Mouse (Mus musculus) WW6 (cell line): ENCODE data around the gene Fes.

ENCODE experiments used
- DNase-seq: peaks from one replicate; pipeline ENCODE4 v3.0.0-alpha.2; 2013; ENCODE audit warnings: low read depth, low spot score

The Fes gene

GRCm38 (mm10) chr7:80374280-80374679 is 13.5 kb downstream of the Fes start:
- no peak for DNase-seq

- no peak for DNase-seq
Observed at GRCm38 (mm10) chr7:80373850-80374249, 13.9 kb downstream of the Fes start.

GRCm38 (mm10) chr7:80373352-80373751 is 14.4 kb downstream of the Fes start:
- DNase-seq, result no peak

- DNase-seq, result no peak
Observed at GRCm38 (mm10) chr7:80372667-80373066, 15.1 kb downstream of the Fes start.

GRCm38 (mm10) chr7:80372166-80372565 is 15.6 kb downstream of the Fes start:
- DNase-seq, result no peak

DNA sequence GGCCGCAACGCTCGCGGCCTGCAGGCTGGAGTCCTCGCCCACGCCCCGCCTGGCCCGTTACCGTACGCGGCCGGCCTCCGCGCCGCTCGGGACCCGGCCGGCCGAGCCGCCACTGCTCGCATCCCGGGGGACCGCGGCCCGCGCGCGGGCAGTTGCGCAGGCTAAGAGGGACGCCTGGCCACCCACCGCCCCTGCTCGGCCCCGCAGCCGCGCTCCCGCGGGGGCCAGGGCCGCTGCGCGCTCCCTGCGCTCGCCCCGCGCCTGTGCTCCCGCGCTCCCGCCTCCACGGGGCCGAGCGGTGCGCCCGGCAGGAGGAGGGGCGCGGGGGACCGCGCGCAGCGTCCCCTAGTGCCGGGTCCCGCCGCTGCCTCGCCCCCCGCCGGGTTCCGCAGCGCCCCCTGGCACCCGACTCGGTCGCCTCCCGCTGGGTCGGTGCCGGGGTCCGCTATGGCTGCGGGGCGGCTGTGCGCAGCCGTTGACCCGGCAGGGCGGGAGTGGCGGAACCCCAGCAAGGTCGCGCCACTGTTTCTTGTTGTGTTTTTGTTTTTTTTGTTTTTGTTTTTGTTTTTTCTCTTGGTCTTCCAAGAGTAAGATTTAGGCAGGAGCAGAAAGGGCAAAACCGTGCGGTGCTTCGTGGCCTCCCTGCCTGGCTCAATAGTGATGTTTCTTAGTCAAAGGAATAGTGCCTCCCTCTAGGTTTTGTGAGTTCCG is 16.6 kb downstream of the Fes start, which contains the start of gene Man2a2:
Gene Man2a2 (minus strand): TSS at position 335 of the 711 bp plus-strand sequence.
- no peak for DNase-seq

- DNase-seq, result peak; percentile 79
Observed at GRCm38 (mm10) chr7:80370649-80371040, 17.1 kb downstream of the Fes start.

GRCm38 (mm10) chr7:80369967-80370431 is 17.7 kb downstream of the Fes start:
- no peak for DNase-seq

GRCm38 (mm10) chr7:80369461-80369860 is 18.3 kb downstream of the Fes start:
- DNase-seq, result no peak

DNA sequence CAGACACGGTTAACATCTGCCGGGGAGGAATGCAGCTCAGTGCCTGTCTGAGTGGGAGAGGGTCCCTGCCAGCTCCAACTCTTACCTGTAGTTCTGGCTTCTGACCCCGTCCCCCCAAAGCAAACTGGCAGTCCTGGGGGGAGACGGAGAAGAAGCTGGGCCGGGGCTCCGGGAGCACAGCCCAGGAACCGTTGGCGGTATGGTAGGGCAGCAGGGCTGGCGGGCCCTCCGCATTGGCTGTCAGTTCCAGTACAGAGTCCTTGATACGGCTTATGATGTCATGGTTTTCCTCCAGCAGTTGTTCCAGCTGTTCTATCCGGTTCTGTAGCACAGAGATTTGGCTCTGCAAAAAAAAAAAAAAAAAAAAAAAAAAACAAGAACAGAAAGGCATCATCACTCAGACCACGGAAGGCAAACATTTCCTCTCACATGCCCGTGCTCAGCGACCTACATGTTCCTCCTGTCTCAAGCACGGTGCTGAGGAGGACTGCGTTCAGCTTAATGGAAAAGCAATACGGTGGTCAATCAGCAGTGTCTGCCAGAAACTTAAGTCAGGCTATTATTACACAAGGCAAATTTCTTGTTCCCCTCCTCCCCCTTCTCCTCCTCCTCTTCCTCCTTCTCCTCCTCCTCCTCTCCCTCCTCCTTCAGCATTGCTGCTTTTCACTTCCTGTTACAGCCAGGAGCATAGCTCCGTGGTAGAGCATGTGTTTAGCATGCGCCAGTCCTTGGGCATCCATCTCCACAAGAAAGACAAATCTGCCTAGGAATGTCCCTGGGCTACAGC is 18.9 kb downstream of the Fes start:
- no peak for DNase-seq

- no peak for DNase-seq
Observed at GRCm38 (mm10) chr7:80368009-80368408, 19.7 kb downstream of the Fes start.

DNA sequence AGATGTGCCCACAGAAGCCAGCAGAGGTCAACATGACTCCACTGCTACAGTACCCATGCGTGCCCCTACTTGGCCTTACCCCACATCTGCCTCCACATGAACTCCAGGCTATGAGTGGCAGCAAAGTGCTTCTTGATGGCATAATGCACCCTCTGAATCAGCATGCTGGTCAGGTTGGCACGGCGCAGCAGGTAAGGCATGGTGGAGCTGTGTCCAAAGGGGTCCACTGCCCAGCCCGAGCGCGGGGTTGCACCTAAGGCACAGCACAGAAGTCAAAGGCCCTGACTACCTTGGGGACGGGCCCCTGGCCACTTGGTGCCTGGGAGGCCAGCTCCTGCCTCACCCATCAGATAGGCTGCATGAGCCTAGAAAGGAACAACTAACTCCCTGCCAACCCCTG is 20.5 kb downstream of the Fes start:
- no peak for DNase-seq

DNA sequence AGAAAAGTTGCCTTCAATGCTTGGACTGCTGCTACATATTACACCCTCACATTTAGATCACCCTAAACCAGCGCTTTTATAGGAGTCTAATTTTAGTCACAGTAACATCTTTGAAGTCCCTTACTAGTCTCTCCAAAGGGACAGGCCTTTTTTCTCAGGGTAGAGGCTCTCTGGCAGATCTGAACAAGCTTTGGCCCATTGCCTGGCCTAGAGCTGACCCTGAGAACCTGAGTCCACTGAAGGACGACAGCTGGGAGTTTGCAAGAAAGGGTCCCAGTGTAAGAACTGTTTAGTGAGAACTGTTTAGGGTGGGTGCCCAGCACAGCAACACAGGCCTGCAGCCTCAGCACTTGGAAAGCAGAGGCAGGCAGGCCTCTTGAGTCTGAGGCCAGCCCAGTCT is 22.0 kb downstream of the Fes start:
- DNase-seq, result no peak

- DNase-seq, result no peak
Observed at GRCm38 (mm10) chr7:80360435-80360834, 27.3 kb downstream of the Fes start.

- no peak for DNase-seq
Observed at GRCm38 (mm10) chr7:80358039-80358438, 29.7 kb downstream of the Fes start.

DNA sequence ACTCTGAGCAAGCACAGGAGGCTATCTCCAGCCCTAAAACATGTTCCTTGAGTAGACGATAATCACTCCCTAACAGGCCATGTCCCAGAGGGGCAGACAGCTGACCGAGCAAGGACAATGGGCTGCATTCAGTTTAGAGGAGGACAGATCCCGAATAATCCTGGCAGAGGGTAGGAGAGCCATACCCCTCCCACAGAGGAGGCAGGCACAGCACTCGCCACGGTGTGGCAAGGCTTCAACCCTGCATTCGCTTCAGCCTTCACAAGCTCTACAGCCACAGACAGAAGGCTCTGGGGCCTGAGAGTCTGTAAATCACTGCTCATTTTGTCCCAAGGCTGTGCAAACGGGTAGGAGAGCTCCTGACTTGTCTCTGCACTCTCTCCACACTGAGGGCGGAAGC is 30.6 kb downstream of the Fes start:
- DNase-seq, result no peak

DNA sequence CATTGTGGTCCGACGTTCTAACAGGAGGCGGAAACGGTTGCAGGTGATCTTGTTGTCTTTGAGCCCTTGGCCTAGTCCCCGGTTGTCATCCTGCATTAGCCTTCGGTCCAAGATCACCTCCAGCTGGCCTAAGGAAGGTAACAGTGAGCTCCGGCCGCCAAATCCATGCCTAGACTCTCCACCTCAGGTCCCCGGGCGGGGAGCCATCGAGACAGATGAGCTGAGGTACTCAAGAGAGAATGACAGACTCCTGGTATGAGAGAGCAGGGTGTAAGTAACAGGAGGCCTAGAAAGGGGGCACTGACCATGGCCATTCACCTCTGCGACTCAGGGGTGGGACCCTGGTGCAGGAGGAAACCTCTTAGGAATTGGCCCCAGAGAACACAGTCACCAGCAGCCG is 31.4 kb downstream of the Fes start:
- no peak for DNase-seq

GRCm38 (mm10) chr7:80352920-80353319 is 34.8 kb downstream of the Fes start:
- no peak for DNase-seq

GRCm38 (mm10) chr7:80350808-80351207 is 36.9 kb downstream of the Fes start:
- no peak for DNase-seq

- no peak for DNase-seq
Observed at GRCm38 (mm10) chr7:80347670-80348586, 39.8 kb downstream of the Fes start.

- DNase-seq, result no peak
Observed at GRCm38 (mm10) chr7:80346830-80347229, 40.9 kb downstream of the Fes start.

DNA sequence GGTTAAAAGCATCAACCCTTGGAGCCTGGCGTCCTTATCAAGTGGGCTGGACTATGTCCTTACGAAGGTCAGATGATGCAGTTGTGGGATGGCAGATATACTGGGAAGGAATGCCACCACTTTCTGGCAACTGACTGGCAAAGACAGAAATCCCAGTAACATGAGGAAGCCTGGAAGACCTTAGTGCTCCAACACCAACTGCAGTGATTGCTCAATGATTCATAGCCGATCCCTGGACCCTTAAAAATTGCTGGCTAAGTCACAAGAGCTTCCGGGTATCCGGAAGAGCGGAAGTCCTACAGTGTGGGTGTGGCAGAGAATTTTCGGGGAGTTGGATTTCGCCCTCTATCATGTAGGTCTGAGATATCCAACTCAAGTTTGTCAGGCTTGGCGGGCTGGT is 41.6 kb downstream of the Fes start:
- no peak for DNase-seq
